Mouse (Mus musculus) liver, embryonic 14.5 days (tissue): ENCODE measurements around the gene Sugct. TPM values are rescaled to one million over a fixed set of nuclear protein-coding genes. Genes with fewer than 3 reads are reported as not detected.

ENCODE experiments used
- ATAC-seq: fragments of 200-750 bp; cut with Nextera tagmentation; 2 replicates; pipeline ENCODE4 v1.8.0; 2017; ENCODE audit warnings: moderate number of reproducible peaks, mild to moderate bottlenecking, moderate library complexity; ENCODE audit not compliant: insufficient read depth
- DNase-seq, 3 experiments: peaks; one replicate each; pipeline ENCODE4 v3.0.0-alpha.2; 2012 to 2013; ENCODE audit warnings: low read depth in 3 of 3, low spot score in 3 of 3
- H3K27ac ChIP-seq: fragments of 300-500 bp; sonication (generic); 2 replicates; pipeline ENCODE4 v1.5.1; 2014; ENCODE audit warnings: moderate library complexity, mild to moderate bottlenecking, control low read depth, inconsistent platforms
- H3K27me3 ChIP-seq: fragments of 300-500 bp; sonication (generic); 2 replicates; pipeline ENCODE4 v1.6.1; 2014; ENCODE audit warnings: mild to moderate bottlenecking, low read length, moderate library complexity; ENCODE audit not compliant: control insufficient read depth, insufficient read depth
- H3K36me3 ChIP-seq: fragments of 300-500 bp; sonication (generic); replicated peaks from 2 replicates; pipeline ENCODE4 v1.6.1; 2014; ENCODE audit warnings: low read depth; ENCODE audit not compliant: control insufficient read depth, insufficient read depth
- H3K4me1 ChIP-seq, 2 experiments: fragments of 200-500 bp in 1 of 2; fragments of 300-500 bp in 1 of 2; sonication (generic) in 1 of 2; replicated peaks; 2 replicates each; pipeline ENCODE4 v1.6.1; 2012 to 2014; ENCODE audit warnings: antibody characterized with exemption in 1 of 2, inconsistent platforms in 1 of 2, low read length in 1 of 2; ENCODE audit not compliant: control insufficient read depth in 2 of 2, insufficient read depth in 2 of 2
- H3K4me2 ChIP-seq: fragments of 300-500 bp; sonication (generic); 2 replicates; pipeline ENCODE4 v1.6.1; 2014; ENCODE audit warnings: low read depth, mild to moderate bottlenecking, control low read depth, moderate library complexity
- H3K4me3 ChIP-seq, 2 experiments: fragments of 200-500 bp in 1 of 2; fragments of 300-500 bp in 1 of 2; sonication (generic) in 1 of 2; 2 replicates each; pipeline ENCODE4 v1.5.1; 2012 to 2014; ENCODE audit warnings: low read depth in 2 of 2, low read length in 2 of 2, mild to moderate bottlenecking in 2 of 2, control low read depth in 1 of 2, inconsistent platforms in 1 of 2, moderate library complexity in 1 of 2; ENCODE audit not compliant: insufficient read depth in 1 of 2
- H3K9ac ChIP-seq: fragments of 300-500 bp; sonication (generic); replicated peaks from 2 replicates; pipeline ENCODE4 v1.6.1; 2014; ENCODE audit warnings: mild to moderate bottlenecking, control low read depth, moderate library complexity
- H3K9me3 ChIP-seq: fragments of 300-500 bp; sonication (generic); 2 replicates; pipeline ENCODE4 v1.6.1; 2016; ENCODE audit warnings: low read length, mixed read lengths; ENCODE audit not compliant: control insufficient read depth
- CTCF ChIP-seq: IDR thresholded peaks from 2 replicates; pipeline ENCODE4 v1.5.1; 2016; ENCODE audit warnings: antibody characterized with exemption, low read depth, control low read depth
- EP300 ChIP-seq: IDR thresholded peaks from 2 replicates; pipeline ENCODE4 v1.6.1; 2016; ENCODE audit warnings: antibody characterized with exemption, low read depth
- WGBS: fragments of 180-500 bp; shearing (Covaris S2); extraction: QIAGEN DNeasy Blood & Tissue Kit; methylation state at CpG from one replicate; pipeline ENCODE4 v1.1.7; 2014; ENCODE audit not compliant: insufficient replicate concordance; 5-methylcytosine and 5-hydroxymethylcytosine counted together
- polyA plus RNA-seq, 2 experiments: library from polyadenylated mRNA; depleted of rRNA in 1 of 2; stranded (reverse) in 1 of 2; unstranded in 1 of 2; fragments of >200 nt; fragmentation: Nextera tagmentation in 1 of 2; extraction: Ambion mirVana in 1 of 2; gene quantifications; 2 replicates each; pipeline versions ENCODE4 v1.2.1 to v1.2.3; 2012 to 2014

Gene Sugct
- polyA plus RNA-seq, 2 experiments: 1.4 to 2.9 TPM

GRCm38 (mm10) chr13:17065552-17065951, 629.8 kb downstream of the Sugct start:
- Histone ChIP-seq H3K27me3 (no peaks in the 10 kb centered on the region), H3K9me3 (no peaks in the 10 kb centered on the region), H3K27ac (no peak overlapping the region), H3K4me1 (no peaks in the 10 kb centered on the region), H3K36me3 (no peaks in the 10 kb centered on the region), H3K4me3 (no peak overlapping the region), H3K9ac (no peak overlapping the region), H3K4me2 (no peak overlapping the region)
- TF ChIP-seq CTCF (no peak), EP300 (no peak)
- ATAC-seq: no peak
- DNase-seq: no peak
- 38% methylated on average over 3 of the region's 3 CpGs for WGBS

- H3K9ac ChIP-seq: no peak overlapping the region
- H3K36me3 ChIP-seq: no peaks in the 10 kb centered on the region
- no peak overlapping the region for H3K4me2 ChIP-seq
- H3K27ac ChIP-seq: no peak overlapping the region
- TF ChIP-seq EP300 (no peak), CTCF (no peak)
- H3K4me1 ChIP-seq: no peaks in the 10 kb centered on the region
- H3K27me3 ChIP-seq: no peaks in the 10 kb centered on the region
- no peaks in the 10 kb centered on the region for H3K9me3 ChIP-seq
- DNase-seq: no peak
- 77% methylated on average over 2 of the region's 2 CpGs for WGBS
- H3K4me3 ChIP-seq: no peak overlapping the region
- ATAC-seq: no peak
These were observed 638.7 kb downstream of the Sugct start for GRCm38 (mm10) chr13:17056650-17057049.

- Histone ChIP-seq H3K27me3 (no peaks in the 10 kb centered on the region), H3K4me3 (no peak overlapping the region), H3K9me3 (no peaks in the 10 kb centered on the region), H3K27ac (no peak overlapping the region), H3K36me3 (no peaks in the 10 kb centered on the region), H3K9ac (no peak overlapping the region), H3K4me1 (no peaks in the 10 kb centered on the region), H3K4me2 (no peak overlapping the region)
- 58% methylated on average over 3 of the region's 3 CpGs for WGBS
- ATAC-seq (no peak), DNase-seq (no peak)
- TF ChIP-seq CTCF (no peak), EP300 (no peak)
These were observed 651.7 kb downstream of the Sugct start for GRCm38 (mm10) chr13:17043426-17044224.

GRCm38 (mm10) chr13:17042332-17042731, 653.0 kb downstream of the Sugct start:
- TF ChIP-seq EP300 (no peak), CTCF (no peak)
- ATAC-seq: no peak
- H3K9ac ChIP-seq: no peak overlapping the region
- 45% methylated on average over 2 of the region's 2 CpGs for WGBS
- no peaks in the 10 kb centered on the region for H3K36me3 ChIP-seq
- no peak overlapping the region for H3K4me3 ChIP-seq
- no peaks in the 10 kb centered on the region for H3K9me3 ChIP-seq
- no peaks in the 10 kb centered on the region for H3K27me3 ChIP-seq
- DNase-seq: no peak
- no peak overlapping the region for H3K27ac ChIP-seq
- H3K4me2 ChIP-seq: no peak overlapping the region
- no peaks in the 10 kb centered on the region for H3K4me1 ChIP-seq

GRCm38 (mm10) chr13:17039727-17040126, 655.6 kb downstream of the Sugct start:
- no peak overlapping the region for H3K4me2 ChIP-seq
- no peaks in the 10 kb centered on the region for H3K27me3 ChIP-seq
- no peak for DNase-seq
- H3K4me3 ChIP-seq: no peak overlapping the region
- no peaks in the 10 kb centered on the region for H3K9me3 ChIP-seq
- no peak overlapping the region for H3K9ac ChIP-seq
- no peak overlapping the region for H3K27ac ChIP-seq
- no peaks in the 10 kb centered on the region for H3K4me1 ChIP-seq
- 40% methylated on average over 2 of the region's 2 CpGs for WGBS
- ATAC-seq: no peak
- TF ChIP-seq CTCF: no peak
- TF ChIP-seq EP300: no peak
- no peaks in the 10 kb centered on the region for H3K36me3 ChIP-seq
